Comparison of ENCODE assay signal across 9 mouse cellular contexts in genomic region chr5:63886709-63887108, GRCm38 (mm10).
DNase-seq lines count a peak whose midpoint lies in the region; ATAC-seq lines count a peak whose summit lies in the region.
"Had no signal": no experiment of that assay in that cellular context is flagged by ENCODE, and none has a peak within 500 bp of the region (broad histone marks: within the 10 kb centered on the region; RNA-seq: fewer than 3 reads in every experiment).

No protein-coding gene starts in this region.

- no peak overlapping the region for H3K4me3 ChIP-seq in heart, embryonic 11.5 days (ENCODE audit: low read depth, low read length)
- H3K4me3 ChIP-seq: embryonic facial prominence, embryonic 13.5 days had no signal

- no peaks in the 10 kb centered on the region for H3K9me3 ChIP-seq in heart, embryonic 11.5 days (replicated peaks; ENCODE audit: control insufficient read depth, low read length)
- H3K9me3 ChIP-seq: embryonic facial prominence, embryonic 13.5 days had no signal

- H3K36me3 ChIP-seq in heart, embryonic 11.5 days (ENCODE audit: control insufficient read depth, insufficient read depth, low read length), result no peaks in the 10 kb centered on the region
- H3K36me3 ChIP-seq: embryonic facial prominence, embryonic 13.5 days had no signal

- no peaks in the 10 kb centered on the region for H3K27me3 ChIP-seq in heart, embryonic 11.5 days (ENCODE audit: control insufficient read depth, insufficient read depth, low read length)
- H3K27me3 ChIP-seq: embryonic facial prominence, embryonic 13.5 days had no signal

- no peaks in the 10 kb centered on the region for H3K4me1 ChIP-seq in heart, embryonic 11.5 days (ENCODE audit: control insufficient read depth, insufficient read depth, low read length)
- H3K4me1 ChIP-seq: embryonic facial prominence, embryonic 13.5 days had no signal

- H3K9ac ChIP-seq in heart, embryonic 11.5 days (ENCODE audit: low read depth, low read length), result no peak overlapping the region
- H3K9ac ChIP-seq: embryonic facial prominence, embryonic 13.5 days had no signal

- ATAC-seq in heart, embryonic 11.5 days (replicated peaks; ENCODE audit: insufficient number of reproducible peaks, low FRiP score, low TSS enrichment), result no peak
- ATAC-seq in hematopoietic stem cell, adult 5-6 weeks (replicated peaks in 1 of 2; ENCODE audit: insufficient read depth in 1 of 2, low FRiP score in 2 of 2, low TSS enrichment in 1 of 2, low read depth in 1 of 2, poor library complexity in 2 of 2, severe bottlenecking in 2 of 2), result peak; percentile 27 to 56; a peak in 1 of 4 replicates

- H3K27ac ChIP-seq in heart, embryonic 11.5 days (ENCODE audit: low read depth, low read length), result no peak overlapping the region
- H3K27ac ChIP-seq: embryonic facial prominence, embryonic 13.5 days had no signal

- no peak overlapping the region for H3K4me2 ChIP-seq in heart, embryonic 11.5 days
- H3K4me2 ChIP-seq: embryonic facial prominence, embryonic 13.5 days had no signal

- peak; percentile 82 for DNase-seq in heart, adult 11 months
- DNase-seq in 3T3-L1 (ENCODE audit: low read depth, low spot score), result peak; percentile 62
- peak; percentile 68 for DNase-seq in R1 (ENCODE audit: low read depth, low spot score)
- DNase-seq in lung, postnatal 36 days, result peak; percentile 20
- no peak for DNase-seq in urinary bladder, adult 2 months (ENCODE audit: low spot score)
- DNase-seq in spleen, postnatal 14 days (ENCODE audit: low spot score in 2 of 2), result no peak

- WGBS in heart, embryonic 11.5 days (ENCODE audit: insufficient replicate concordance), result 38% methylated on average over 6 of the region's 6 CpGs

Comparison
In these comparisons a context has a peak if more than half of its experiments do, and no peak if none do; other contexts are left out.
1. DNase-seq: peak in heart, adult 11 months (single experiment), 3T3-L1 (single experiment), R1 (single experiment) and lung, postnatal 36 days (single experiment); none in urinary bladder, adult 2 months (single experiment) and spleen, postnatal 14 days (0 of 2).